8 mouse cellular contexts compared by ENCODE assay signal in the genomic region with DNA sequence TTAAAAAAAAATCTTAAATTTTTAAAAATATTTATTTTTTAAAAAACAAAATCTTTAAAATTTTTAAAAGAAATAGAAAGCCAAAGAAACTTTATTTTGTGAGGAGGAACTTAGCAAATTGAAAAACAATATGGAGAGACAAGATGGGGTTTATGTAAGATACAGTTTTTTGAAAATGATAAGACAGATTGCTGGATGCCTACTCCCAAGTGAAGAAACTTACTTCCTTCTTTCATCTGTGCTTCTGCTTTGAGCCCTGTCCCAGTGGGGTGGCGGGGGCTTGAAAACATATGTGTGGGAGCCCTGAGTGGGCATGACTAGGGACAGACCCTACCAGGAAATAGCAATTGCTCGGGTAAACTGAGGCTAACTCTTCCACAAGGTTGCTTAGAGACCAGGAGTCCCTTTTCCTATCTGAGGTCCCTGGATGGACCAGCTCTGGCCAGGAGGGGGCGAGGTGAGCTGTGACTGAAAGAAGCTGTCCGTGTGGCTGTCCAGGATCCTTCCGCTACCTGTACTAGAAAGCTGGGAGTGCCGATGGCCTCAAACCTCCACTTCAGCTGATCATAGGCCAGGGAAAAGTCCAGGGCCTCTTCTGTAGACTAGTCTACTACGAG. TPM values are rescaled to one million over a fixed set of nuclear protein-coding genes. Genes with fewer than 3 reads are reported as not detected.
DNase-seq lines count a peak whose midpoint lies in the region; ATAC-seq lines count a peak whose summit lies in the region.

No protein-coding gene starts in this region.

- no peaks in the 10 kb centered on the region for H3K27me3 ChIP-seq in midbrain, embryonic 11.5 days (ENCODE audit: control insufficient read depth, insufficient read depth, low read length)
- no peaks in the 10 kb centered on the region for H3K27me3 ChIP-seq in midbrain, embryonic 15.5 days (replicated peaks)
- peaks cover 28% of the 10 kb centered on the region for H3K27me3 ChIP-seq in liver, embryonic 15.5 days

- 20% methylated on average over 7 of the region's 7 CpGs for WGBS in midbrain, embryonic 11.5 days
- 15% methylated on average over 7 of the region's 7 CpGs for WGBS in midbrain, embryonic 15.5 days
- 9% methylated on average over 7 of the region's 7 CpGs for WGBS in liver, embryonic 15.5 days (ENCODE audit: insufficient replicate concordance)

- peaks cover 25% of the 10 kb centered on the region for H3K4me1 ChIP-seq in midbrain, embryonic 11.5 days (ENCODE audit: control insufficient read depth, insufficient read depth, low read length)
- peaks cover 26% of the 10 kb centered on the region for H3K4me1 ChIP-seq in midbrain, embryonic 15.5 days
- H3K4me1 ChIP-seq in liver, embryonic 15.5 days (replicated peaks): peaks cover 37% of the 10 kb centered on the region

- H3K9me3 ChIP-seq in midbrain, embryonic 11.5 days (ENCODE audit: control insufficient read depth, low read length): no peaks in the 10 kb centered on the region
- H3K9me3 ChIP-seq in midbrain, embryonic 15.5 days: no peaks in the 10 kb centered on the region
- no peaks in the 10 kb centered on the region for H3K9me3 ChIP-seq in liver, embryonic 15.5 days (replicated peaks)

- no peak overlapping the region for H3K27ac ChIP-seq in midbrain, embryonic 11.5 days (ENCODE audit: low read depth, low read length)
- no peak overlapping the region for H3K27ac ChIP-seq in midbrain, embryonic 15.5 days
- no peak overlapping the region for H3K27ac ChIP-seq in liver, embryonic 15.5 days (replicated peaks)

- ATAC-seq in midbrain, embryonic 11.5 days (ENCODE audit: low FRiP score): no peak
- ATAC-seq in midbrain, embryonic 15.5 days (replicated peaks): no peak
- ATAC-seq in liver, embryonic 15.5 days (ENCODE audit: insufficient read depth): no peak
- ATAC-seq in activated CD4-positive, CD25-positive, alpha-beta regulatory T cell, adult 4 months: no peak

- no peaks in the 10 kb centered on the region for H3K36me3 ChIP-seq in midbrain, embryonic 11.5 days (ENCODE audit: control insufficient read depth, insufficient read depth, low read length)
- no peaks in the 10 kb centered on the region for H3K36me3 ChIP-seq in midbrain, embryonic 15.5 days (replicated peaks)
- no peaks in the 10 kb centered on the region for H3K36me3 ChIP-seq in liver, embryonic 15.5 days (replicated peaks)

- no peak overlapping the region for H3K9ac ChIP-seq in midbrain, embryonic 11.5 days (ENCODE audit: low read length)
- no peak overlapping the region for H3K9ac ChIP-seq in midbrain, embryonic 15.5 days
- H3K9ac ChIP-seq in liver, embryonic 15.5 days: no peak overlapping the region

- H3K4me2 ChIP-seq in midbrain, embryonic 11.5 days: no peak overlapping the region
- no peak overlapping the region for H3K4me2 ChIP-seq in midbrain, embryonic 15.5 days
- H3K4me2 ChIP-seq in liver, embryonic 15.5 days: peak overlapping the region; percentile 21; the same call in 1 of the 2 replicates

- peak; percentile 95 for DNase-seq in midbrain, embryonic 11.5 days (ENCODE audit: low spot score, missing footprints)
- peak; percentile 77 for DNase-seq in ZHBTc4 (ENCODE audit: low read depth, low spot score)
- peak; percentile 73 for DNase-seq in embryo, embryonic 9.5 days (ENCODE audit: extremely low spot score)
- peak; percentile 79 for DNase-seq in induced T-regulatory cell, adult 2 months (ENCODE audit: low read depth)
- peak; percentile 80 for DNase-seq in retina, embryonic 14.5 days (ENCODE audit: low spot score)

- no peak overlapping the region for H3K4me3 ChIP-seq in midbrain, embryonic 11.5 days (ENCODE audit: low read depth, low read length)
- no peak overlapping the region for H3K4me3 ChIP-seq in midbrain, embryonic 15.5 days
- no peak overlapping the region for H3K4me3 ChIP-seq in liver, embryonic 15.5 days (replicated peaks)

RNA-seq across cellular contexts. Expression of a gene that starts 2.2 kb away (rescaled TPM):
- polyA plus RNA-seq in midbrain, embryonic 11.5 days (2014; fragmentation: Nextera tagmentation; extraction: Ambion mirVana): 574 and 583 TPM in 2 replicates
- 645 TPM in 2 replicates for polyA plus RNA-seq in midbrain, embryonic 15.5 days (2015; fragmentation: Nextera tagmentation; extraction: Ambion mirVana)
- 255 and 269 TPM in 2 replicates for polyA plus RNA-seq in liver, embryonic 15.5 days (2015; fragmentation: Nextera tagmentation; extraction: Ambion mirVana)
- 100 to 1,000 TPM; 301 to 312 TPM for polyA plus RNA-seq in activated CD4-positive, CD25-positive, alpha-beta regulatory T cell, adult 4 months (2017; shearing (Covaris generic))

RNA-seq across cellular contexts. Expression of a gene that starts 22.1 kb away (rescaled TPM):
- 41.7 and 42.0 TPM in 2 replicates for polyA plus RNA-seq in midbrain, embryonic 11.5 days (2014; fragmentation: Nextera tagmentation; extraction: Ambion mirVana)
- polyA plus RNA-seq in midbrain, embryonic 15.5 days (2015; fragmentation: Nextera tagmentation; extraction: Ambion mirVana): 24.3 and 27.7 TPM in 2 replicates
- polyA plus RNA-seq in liver, embryonic 15.5 days (2015; fragmentation: Nextera tagmentation; extraction: Ambion mirVana): 15.4 and 15.9 TPM in 2 replicates
- 10 to 100 TPM; 17.5 to 18.7 TPM for polyA plus RNA-seq in activated CD4-positive, CD25-positive, alpha-beta regulatory T cell, adult 4 months (2017; shearing (Covaris generic))

RNA-seq across cellular contexts. Expression of a gene that starts 28.0 kb away (rescaled TPM):
- polyA plus RNA-seq in midbrain, embryonic 11.5 days (2014; fragmentation: Nextera tagmentation; extraction: Ambion mirVana): 88.7 and 93.3 TPM in 2 replicates
- 89.8 and 93.2 TPM in 2 replicates for polyA plus RNA-seq in midbrain, embryonic 15.5 days (2015; fragmentation: Nextera tagmentation; extraction: Ambion mirVana)
- polyA plus RNA-seq in liver, embryonic 15.5 days (2015; fragmentation: Nextera tagmentation; extraction: Ambion mirVana): 50.5 and 51.0 TPM in 2 replicates
- 10 to 100 TPM; 49.4 to 50.0 TPM for polyA plus RNA-seq in activated CD4-positive, CD25-positive, alpha-beta regulatory T cell, adult 4 months (2017; shearing (Covaris generic))

RNA-seq across cellular contexts. Expression of a gene that starts 38.2 kb away (rescaled TPM):
- 92.9 and 96.6 TPM in 2 replicates for polyA plus RNA-seq in midbrain, embryonic 11.5 days (2014; fragmentation: Nextera tagmentation; extraction: Ambion mirVana)
- polyA plus RNA-seq in midbrain, embryonic 15.5 days (2015; fragmentation: Nextera tagmentation; extraction: Ambion mirVana): 232 and 257 TPM in 2 replicates
- polyA plus RNA-seq in liver, embryonic 15.5 days (2015; fragmentation: Nextera tagmentation; extraction: Ambion mirVana): 54.2 and 60.8 TPM in 2 replicates
- polyA plus RNA-seq in activated CD4-positive, CD25-positive, alpha-beta regulatory T cell, adult 4 months (2017; shearing (Covaris generic)): 10 to 100 TPM; 60.2 to 63.5 TPM

RNA-seq across cellular contexts. Expression of a gene that starts 47.2 kb away (rescaled TPM):
- polyA plus RNA-seq in midbrain, embryonic 11.5 days (2014; fragmentation: Nextera tagmentation; extraction: Ambion mirVana): not detected in 2 replicates
- 0.13 and 0.28 TPM in 2 replicates for polyA plus RNA-seq in midbrain, embryonic 15.5 days (2015; fragmentation: Nextera tagmentation; extraction: Ambion mirVana)
- 0.10 and 0.17 TPM in 2 replicates for polyA plus RNA-seq in liver, embryonic 15.5 days (2015; fragmentation: Nextera tagmentation; extraction: Ambion mirVana)
- polyA plus RNA-seq in activated CD4-positive, CD25-positive, alpha-beta regulatory T cell, adult 4 months (2017; shearing (Covaris generic)): not detected
